Mouse (Mus musculus) CH12.LX (cell line): Measurements from ENCODE around the gene Cst13.

Source experiments
- CTCF ChIP-seq, 2 experiments: IDR thresholded peaks in 1 of 2; conservative IDR thresholded peaks in 1 of 2; 2 replicates each; pipeline ENCODE4 v1.5.1; 2011 to 2012; ENCODE audit warnings: low read depth in 2 of 2, low read length in 2 of 2, improper control_type of control experiment in 1 of 2, inconsistent platforms in 1 of 2, mild to moderate bottlenecking in 1 of 2, moderate library complexity in 1 of 2
- ELF1 ChIP-seq: IDR thresholded peaks from 2 replicates; pipeline ENCODE4 v1.6.1; 2014; ENCODE audit warnings: low read depth, mild to moderate bottlenecking, inconsistent platforms, low read length, improper control_type of control experiment
- GABPA ChIP-seq: IDR thresholded peaks from 2 replicates; pipeline ENCODE4 v1.6.1; 2012; ENCODE audit warnings: low read depth, low read length, improper control_type of control experiment, inconsistent platforms; ENCODE audit not compliant: insufficient replicate concordance
- JUND ChIP-seq: conservative IDR thresholded peaks from 2 replicates; pipeline ENCODE4 v1.6.1; 2011; ENCODE audit warnings: low read depth, low read length, improper control_type of control experiment
- MAFK ChIP-seq: IDR thresholded peaks from 2 replicates; pipeline ENCODE4 v1.6.1; 2011; ENCODE audit warnings: low read length, improper control_type of control experiment; ENCODE audit not compliant: insufficient replicate concordance
- MAX ChIP-seq: IDR thresholded peaks from 2 replicates; pipeline ENCODE4 v1.6.1; 2011; ENCODE audit warnings: low read length, improper control_type of control experiment
- MAZ ChIP-seq: IDR thresholded peaks from 2 replicates; pipeline ENCODE4 v1.6.1; 2012; ENCODE audit warnings: low read depth, mild to moderate bottlenecking, inconsistent platforms, low read length, improper control_type of control experiment, moderate library complexity
- MEF2A ChIP-seq: IDR thresholded peaks from 2 replicates; pipeline ENCODE4 v1.6.1; 2014; ENCODE audit warnings: low read depth, mild to moderate bottlenecking, inconsistent platforms, low read length, improper control_type of control experiment, borderline replicate concordance
- POLR2AphosphoS2 ChIP-seq: IDR thresholded peaks from 2 replicates; pipeline ENCODE4 v1.6.1; 2011; ENCODE audit warnings: low read depth, low read length, improper control_type of control experiment
- RAD21 ChIP-seq: IDR thresholded peaks from 2 replicates; pipeline ENCODE4 v1.6.1; 2011; ENCODE audit warnings: low read depth, mild to moderate bottlenecking, low read length, improper control_type of control experiment, moderate library complexity
- TCF12 ChIP-seq: IDR thresholded peaks from 2 replicates; pipeline ENCODE4 v1.6.1; 2014; ENCODE audit warnings: low read depth, mild to moderate bottlenecking, inconsistent platforms, low read length, improper control_type of control experiment
- UBTF ChIP-seq: IDR thresholded peaks from 2 replicates; pipeline ENCODE4 v1.6.1; 2012; ENCODE audit warnings: low read depth, mild to moderate bottlenecking, inconsistent platforms, low read length, improper control_type of control experiment, moderate library complexity
- USF2 ChIP-seq: conservative IDR thresholded peaks from 2 replicates; pipeline ENCODE4 v1.6.1; 2011; ENCODE audit warnings: low read depth, low read length, improper control_type of control experiment
- ZC3H11A ChIP-seq: IDR thresholded peaks from 2 replicates; pipeline ENCODE4 v1.6.1; 2012; ENCODE audit warnings: low read depth, mild to moderate bottlenecking, inconsistent platforms, low read length, improper control_type of control experiment

DNA sequence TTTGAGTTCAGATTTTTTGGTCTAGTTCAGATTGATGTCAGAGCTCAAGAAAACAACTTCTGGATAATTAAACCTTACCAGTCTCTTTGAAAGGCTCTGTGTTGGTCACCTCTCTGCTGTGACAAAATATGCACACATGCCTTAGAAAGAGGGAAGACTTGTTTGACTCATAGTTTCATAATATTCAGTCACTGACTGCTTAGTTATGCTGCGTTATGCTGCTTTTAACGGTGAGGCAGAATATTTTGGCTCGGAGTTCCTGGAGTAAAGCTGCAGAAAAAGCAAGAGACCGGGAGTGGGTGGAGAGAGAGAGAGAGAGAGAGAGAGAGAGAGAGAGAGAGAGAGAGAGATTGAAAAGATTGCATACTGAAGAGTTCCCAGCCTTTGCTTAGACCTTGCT, 41.1 kb downstream of the Cst13 start:
- TF ChIP-seq TCF12 (no peak), CTCF (conservative IDR thresholded peaks at IDR 0.05 in 1 of 2, IDR thresholded peaks at IDR 0.05 in 1 of 2; ENCODE audit: low read depth in 2 of 2, low read length in 2 of 2) (no peak), RAD21 (no peak), MAZ (no peak), POLR2AphosphoS2 (no peak), USF2 (no peak), MEF2A (no peak), JUND (no peak), GABPA (no peak), MAX (no peak), ZC3H11A (no peak), UBTF (no peak), ELF1 (no peak), MAFK (no peak)
